Mouse (Mus musculus): ENCODE results near the gene D430041D05Rik. TPM values are rescaled to one million over a fixed set of nuclear protein-coding genes. Genes with fewer than 3 reads are reported as not detected.
"Not testable (repeated sequence)": the region's sequence is repeated elsewhere in the genome, so short reads cannot be mapped to it uniquely, and the experiment has no call there.

The D430041D05Rik gene
- polyA plus RNA-seq, 1 experiment from 2014 or later: not detected

- in situ Hi-C loops (cut with MboI; ENCODE audit: low pct_unique_long_range_greater_than_20kb): no loop called here
- POLR2A ChIA-PET: no interaction called here
- no peaks in the 10 kb centered on the region for H3K27me3 ChIP-seq
- DNase-seq (ENCODE audit: low read depth, low spot score) (no peak), ATAC-seq (no peak)
- CTCF ChIA-PET: no interaction called here
- no peak for TF ChIP-seq CTCF (IDR thresholded peaks at IDR 0.05)
Observed at GRCm38 (mm10) chr2:104099946-104100345, 310.9 kb downstream of the D430041D05Rik start.

DNA sequence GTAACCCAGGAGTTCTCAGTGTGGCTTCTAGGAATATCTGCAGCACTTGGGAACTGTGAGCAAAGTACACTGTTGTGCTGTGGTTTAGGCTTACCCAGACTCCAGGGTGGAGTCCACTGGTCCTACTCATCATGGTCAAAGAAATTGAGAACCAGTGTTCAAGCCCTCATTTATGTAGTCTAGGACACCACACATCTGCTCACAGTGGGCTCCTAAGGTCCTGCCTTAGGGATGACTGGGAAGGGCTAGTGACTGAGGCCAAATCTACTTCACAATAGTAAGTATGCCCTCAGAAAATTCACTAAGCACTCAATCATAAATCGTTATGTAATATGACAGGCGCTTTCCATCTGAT, 311.6 kb downstream of the D430041D05Rik start:
- in situ Hi-C loops (cut with MboI; ENCODE audit: low pct_unique_long_range_greater_than_20kb): no loop called here

GRCm38 (mm10) chr2:104098529-104099230, 312.1 kb downstream of the D430041D05Rik start:
- in situ Hi-C loops (cut with MboI; ENCODE audit: low pct_unique_long_range_greater_than_20kb): no loop called here
- ChIA-PET POLR2A (no interaction called here), CTCF (interaction anchor here (1.1 kb wide), 1 partner anchor 24 kb away, joined by 3 read pairs; the partner anchor contains the start of gene A930018P22Rik)
- TF ChIP-seq CTCF (IDR thresholded peaks at IDR 0.05): no peak
- no peaks in the 10 kb centered on the region for H3K27me3 ChIP-seq
- DNase-seq (ENCODE audit: low read depth, low spot score): no peak
- peak; percentile 67 for ATAC-seq

More for the DNA sequence above, 311.6 kb downstream of the D430041D05Rik start:
- DNase-seq (ENCODE audit: low read depth, low spot score) (no peak), ATAC-seq (peak; percentile 11)
- POLR2A ChIA-PET: no interaction called here
- no peak for TF ChIP-seq CTCF (IDR thresholded peaks at IDR 0.05)
- CTCF ChIA-PET: interaction anchor here (1.1 kb wide), 1 partner anchor 23 kb away, joined by 3 read pairs; the partner anchor contains the start of gene A930018P22Rik
- H3K27me3 ChIP-seq: no peaks in the 10 kb centered on the region

DNA sequence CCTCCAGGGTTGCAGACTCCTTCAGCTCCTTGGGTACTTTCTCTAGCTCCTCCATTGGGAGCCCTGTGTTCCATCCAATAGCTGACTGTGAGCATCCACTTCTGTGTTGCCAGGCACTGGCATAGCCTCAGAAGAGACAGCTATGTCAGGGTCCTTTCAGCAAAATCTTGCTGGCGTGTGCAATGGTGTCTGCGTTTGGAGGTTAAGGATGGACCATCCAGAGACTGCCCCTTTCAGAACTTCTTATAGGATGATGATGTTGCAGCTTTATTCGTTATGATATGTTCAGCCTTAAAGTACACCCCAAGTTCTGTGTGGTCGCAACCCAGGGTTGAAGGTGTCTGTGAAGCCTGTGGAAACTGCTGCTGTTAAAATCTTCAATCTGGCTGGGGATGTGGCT, 313.4 kb downstream of the D430041D05Rik start:
- ATAC-seq; DNase-seq (ENCODE audit: low read depth, low spot score); in situ Hi-C loops (cut with MboI; ENCODE audit: low pct_unique_long_range_greater_than_20kb); CTCF ChIA-PET; POLR2A ChIA-PET; H3K27me3 ChIP-seq: not testable (repeated sequence)

GRCm38 (mm10) chr2:104096796-104097195, 314.0 kb downstream of the D430041D05Rik start:
- CTCF ChIA-PET: interaction anchor here (1.5 kb wide), 1 partner anchor 398 kb away, joined by 3 read pairs; no protein-coding TSS in a partner anchor
- H3K27me3 ChIP-seq; in situ Hi-C loops (cut with MboI; ENCODE audit: low pct_unique_long_range_greater_than_20kb); ATAC-seq; DNase-seq (ENCODE audit: low read depth, low spot score): not testable (repeated sequence)
- POLR2A ChIA-PET: interaction anchor here (1.2 kb wide), 1 partner anchor 27 kb away, joined by 8 read pairs; the partner anchor contains the start of gene Cd59b

DNA sequence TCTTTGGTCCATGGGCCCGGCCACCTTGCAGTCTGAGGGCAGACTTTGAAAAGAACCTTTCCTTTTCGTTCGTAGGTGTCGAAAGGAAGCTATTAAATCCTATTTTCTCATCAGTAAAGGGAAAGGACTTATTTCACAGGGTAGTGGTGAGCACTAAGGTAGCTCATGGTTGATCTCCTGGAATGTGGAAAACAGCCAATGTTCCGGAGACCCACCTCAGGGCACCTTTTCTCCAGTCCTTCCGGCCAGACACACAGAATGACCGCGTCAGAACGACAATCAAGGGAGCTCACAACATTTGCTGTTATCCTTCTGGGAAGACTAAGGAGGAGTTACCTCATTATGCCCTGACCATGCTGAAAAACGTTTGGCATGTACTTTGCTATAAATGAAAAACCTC, 314.6 kb downstream of the D430041D05Rik start:
- no peak for TF ChIP-seq CTCF (IDR thresholded peaks at IDR 0.05)
- DNase-seq (ENCODE audit: low read depth, low spot score) (no peak), ATAC-seq (peak; percentile 17)
- no peaks in the 10 kb centered on the region for H3K27me3 ChIP-seq
- ChIA-PET CTCF (interaction anchor here (0.7 to 1.5 kb wide), 3 partner anchors 39 to 398 kb away, joined by 3 read pairs; no protein-coding TSS in a partner anchor), POLR2A (interaction anchor here (1.2 kb wide), 1 partner anchor 26 kb away, joined by 8 read pairs; the partner anchor contains the start of gene Cd59b)
- in situ Hi-C loops (cut with MboI; ENCODE audit: low pct_unique_long_range_greater_than_20kb): no loop called here

GRCm38 (mm10) chr2:104095741-104096213, 315.0 kb downstream of the D430041D05Rik start, which contains the start of gene Cd59a:
Gene Cd59a, plus strand, starts transcription at chr2:104095801.
- ATAC-seq (peak; percentile 79), DNase-seq (ENCODE audit: low read depth, low spot score) (no peak)
- POLR2A ChIA-PET: interaction anchor here (1.2 kb wide), 1 partner anchor 26 kb away, joined by 8 read pairs; the partner anchor contains the start of gene Cd59b
- in situ Hi-C loops (cut with MboI; ENCODE audit: low pct_unique_long_range_greater_than_20kb): no loop called here
- no peak for TF ChIP-seq CTCF (IDR thresholded peaks at IDR 0.05)
- no peaks in the 10 kb centered on the region for H3K27me3 ChIP-seq
- CTCF ChIA-PET: interaction anchor here (0.7 to 1.5 kb wide), 3 partner anchors 39 to 399 kb away, joined by 3 read pairs; no protein-coding TSS in a partner anchor

GRCm38 (mm10) chr2:104093305-104093704, 317.5 kb downstream of the D430041D05Rik start:
- CTCF ChIA-PET: no interaction called here
- no peak for DNase-seq (ENCODE audit: low read depth, low spot score)
- ATAC-seq: no peak
- POLR2A ChIA-PET: no interaction called here
- no peak for TF ChIP-seq CTCF (IDR thresholded peaks at IDR 0.05)
- in situ Hi-C loops (cut with MboI; ENCODE audit: low pct_unique_long_range_greater_than_20kb): no loop called here
- no peaks in the 10 kb centered on the region for H3K27me3 ChIP-seq

Other genes starting within 250 kb of the D430041D05Rik start
- 45.5 TPM for gene Hipk3, start 83.4 kb upstream of the D430041D05Rik start, polyA plus RNA-seq (2021)
- gene Cstf3, start 179.5 kb upstream of the D430041D05Rik start, polyA plus RNA-seq (2021): 30.9 TPM